Mouse (Mus musculus) left cerebral cortex, postnatal 25 days (tissue): Measurements from ENCODE around the gene Spef1. TPM values are rescaled to one million over a fixed set of nuclear protein-coding genes. Genes with fewer than 3 reads are reported as not detected.

Source experiments
- DNase-seq, 2 experiments: peaks; one replicate each; pipeline ENCODE4 v3.0.0; 2022; ENCODE audit warnings: low spot score in 2 of 2, mixed read lengths in 1 of 2
- intact Hi-C: fragments of 180-260 bp; cut with DNase I; formaldehyde crosslinking; loops from one replicate; pipeline ENCODE4 v1.15.1; 2025
- total RNA-seq, 2 experiments: library from RNA; stranded (reverse); gene quantifications; 2 replicates each; pipeline ENCODE4 v1.2.3; 2021

The Spef1 gene
- total RNA-seq, 2 experiments from 2014 or later = 9.9 to 12.8 TPM

DNA sequence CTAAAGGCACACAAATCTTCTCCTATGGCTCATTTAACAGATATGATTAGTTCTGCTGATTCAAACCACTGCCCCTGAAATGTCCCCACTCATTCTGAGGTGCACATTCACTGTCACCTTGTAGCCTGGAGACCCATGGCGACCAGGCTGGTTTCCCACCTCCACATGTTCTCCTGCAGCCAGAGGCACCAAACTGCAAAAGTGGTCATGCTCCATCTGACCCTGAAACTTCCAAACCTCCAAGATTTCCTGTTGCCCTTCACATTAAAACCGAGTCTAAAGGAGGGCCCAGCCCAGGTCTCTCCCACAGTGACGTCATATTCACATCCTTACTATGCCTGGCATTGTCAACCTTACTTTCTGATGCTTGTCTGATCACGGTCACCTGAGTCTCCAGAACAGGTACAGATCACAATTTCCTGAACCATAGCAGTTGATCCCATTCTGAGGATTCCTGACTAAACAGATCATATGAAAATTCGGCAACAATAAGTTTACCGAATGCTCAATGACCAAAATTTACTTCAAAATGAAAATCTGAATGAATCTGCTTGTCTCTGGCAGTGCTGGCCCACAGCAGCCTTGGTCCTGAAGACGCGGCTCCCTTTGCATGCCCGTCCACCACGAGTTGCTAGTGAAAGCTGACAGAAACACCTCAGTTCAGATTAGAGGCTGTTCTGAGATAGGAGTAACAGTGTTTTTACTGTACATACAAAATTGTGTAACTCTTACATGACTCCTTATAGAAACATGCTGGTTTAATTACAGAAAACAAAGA lies 54.8 kb downstream of the Spef1 start:
- no peak for DNase-seq
- intact Hi-C loops = no loop called here

DNA sequence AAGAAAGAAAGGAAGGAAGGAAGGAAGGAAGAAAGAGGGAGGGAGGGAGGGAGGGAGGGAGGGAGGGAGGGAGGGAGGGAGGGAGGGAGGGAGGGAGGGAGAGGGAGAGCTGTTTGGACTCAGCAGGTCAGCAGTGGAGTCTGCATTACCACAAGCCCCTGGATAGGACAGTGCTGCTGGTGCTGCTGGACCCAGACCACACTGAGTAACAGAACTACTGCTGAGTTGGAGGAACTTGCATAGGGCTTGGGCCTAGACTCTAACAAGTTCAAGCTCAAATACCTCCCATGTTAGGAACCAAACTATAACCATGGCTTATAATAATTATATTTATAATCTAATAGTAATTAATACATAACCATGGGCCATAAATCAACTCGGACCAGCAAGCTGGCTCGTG lies 56.2 kb downstream of the Spef1 start:
- no peak for DNase-seq
- intact Hi-C loops = no loop called here

DNA sequence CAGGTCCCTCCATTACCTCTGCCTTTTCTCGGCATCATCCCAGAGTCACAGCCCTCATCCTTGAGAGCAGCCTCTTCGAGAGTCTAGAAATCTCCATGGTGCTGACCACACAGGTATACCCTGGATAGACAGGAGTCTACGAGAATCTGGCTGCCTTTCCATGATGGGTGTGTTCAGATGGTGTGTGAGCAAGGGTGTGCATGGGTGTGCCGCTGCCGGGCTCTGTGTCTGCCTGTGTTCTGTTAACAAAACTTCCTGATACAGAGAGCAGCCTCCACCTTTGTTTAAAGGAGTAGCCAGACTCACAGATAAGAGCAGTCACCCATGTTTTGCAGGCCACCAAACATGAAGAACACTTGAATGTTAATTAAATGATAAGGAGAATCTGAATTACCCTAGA lies 57.2 kb downstream of the Spef1 start:
- no peak for DNase-seq
- intact Hi-C loops = no loop called here

GRCm38 (mm10) chr2:131128636-131129157 lies 58.4 kb downstream of the Spef1 start:
- intact Hi-C loops = no loop called here
- DNase-seq = no peak

DNA sequence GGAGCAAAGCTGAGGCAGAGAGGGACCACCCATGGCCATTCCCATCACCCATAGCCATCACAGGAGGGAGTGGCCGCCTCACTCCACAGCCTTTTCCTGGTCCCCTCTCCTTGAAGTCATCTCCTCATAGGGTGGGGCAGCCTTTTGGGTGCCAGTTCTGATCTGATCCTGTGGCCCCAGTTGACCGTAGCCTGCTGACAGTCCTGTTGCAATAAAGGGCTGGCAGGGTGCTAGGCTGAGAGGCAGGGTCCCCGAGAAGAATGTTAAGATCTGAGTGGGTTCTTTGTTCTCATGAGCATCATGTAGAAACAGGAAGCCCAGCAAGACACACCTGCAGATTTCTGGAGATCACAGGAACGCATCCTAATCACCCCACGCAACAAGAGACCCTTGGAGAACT lies 58.9 kb downstream of the Spef1 start:
- no peak for DNase-seq
- intact Hi-C loops = no loop called here

DNA sequence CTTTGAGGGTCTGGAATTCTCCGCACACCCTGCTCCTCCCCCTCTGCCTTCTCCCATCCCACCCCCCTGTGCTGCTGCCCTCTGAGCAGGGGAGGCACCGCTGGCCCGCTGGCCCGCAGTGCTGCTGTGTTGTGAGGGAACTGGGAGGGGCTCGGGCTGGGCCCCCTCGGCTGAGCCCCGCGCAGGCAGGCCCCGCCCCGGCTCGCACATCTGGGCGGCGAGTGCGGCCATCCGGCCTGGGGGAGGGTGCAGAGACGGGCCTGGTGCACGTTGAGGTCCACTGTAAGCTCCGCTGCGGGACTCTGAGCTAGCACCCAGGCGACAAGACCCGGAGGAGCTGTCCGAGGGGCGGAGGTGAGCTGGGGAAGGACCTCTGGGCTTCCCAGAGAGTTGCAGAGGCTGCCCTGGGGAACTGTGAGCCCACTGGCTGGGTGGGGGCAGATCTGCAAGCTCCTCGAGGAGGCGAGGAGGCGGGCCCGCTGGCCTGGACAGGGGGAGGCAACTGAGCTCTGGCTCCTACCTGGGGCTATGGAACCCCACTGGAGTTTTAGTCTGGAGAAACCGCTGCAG lies 59.8 kb downstream of the Spef1 start, which contains the start of gene Hspa12b:
Gene Hspa12b, plus strand, starts transcription at position 120 of the 570 bp plus-strand sequence.
- intact Hi-C loops = no loop called here
- no peak for DNase-seq

DNA sequence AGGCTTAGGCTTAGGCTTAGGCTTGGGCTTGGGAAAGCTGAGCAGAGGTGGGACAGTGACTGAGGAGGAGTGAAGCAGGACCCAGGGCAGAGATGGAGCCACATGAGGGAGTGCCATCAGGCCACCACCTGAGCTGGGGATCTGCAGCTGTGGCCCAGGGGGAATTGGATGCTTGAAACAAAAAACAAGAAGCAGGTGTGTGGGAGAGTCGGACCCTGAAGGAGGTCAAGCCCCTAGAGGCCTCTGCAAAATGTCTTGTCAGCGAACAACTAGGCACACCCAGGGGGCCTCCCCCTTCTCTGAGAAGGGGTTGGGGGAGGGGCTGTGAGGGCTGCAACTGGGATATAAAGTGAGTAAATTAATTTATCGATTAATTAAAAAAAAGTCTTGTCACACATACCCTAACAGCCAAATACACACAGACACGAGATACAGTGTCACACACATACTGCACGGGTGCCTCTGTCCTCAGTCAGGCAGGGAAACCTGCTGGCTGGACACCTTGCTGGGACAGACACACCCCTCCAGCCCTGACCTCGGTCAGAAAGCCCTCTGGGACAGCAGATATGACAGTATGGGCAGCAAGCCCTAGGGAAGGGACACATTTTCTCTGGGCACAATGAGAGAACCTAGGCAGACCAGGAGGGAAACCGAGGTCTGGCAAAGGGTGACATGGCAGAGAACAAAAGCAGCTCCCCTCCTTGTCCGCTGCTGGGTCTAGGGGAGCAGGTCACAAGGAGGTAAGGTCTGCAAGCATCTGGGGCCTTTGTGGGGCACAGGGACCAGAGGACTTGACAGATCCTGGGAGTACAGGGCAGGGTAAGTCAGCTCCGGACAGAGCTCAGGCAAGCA lies 60.9 kb downstream of the Spef1 start:
- no peak for DNase-seq
- intact Hi-C loops = no loop called here

DNA sequence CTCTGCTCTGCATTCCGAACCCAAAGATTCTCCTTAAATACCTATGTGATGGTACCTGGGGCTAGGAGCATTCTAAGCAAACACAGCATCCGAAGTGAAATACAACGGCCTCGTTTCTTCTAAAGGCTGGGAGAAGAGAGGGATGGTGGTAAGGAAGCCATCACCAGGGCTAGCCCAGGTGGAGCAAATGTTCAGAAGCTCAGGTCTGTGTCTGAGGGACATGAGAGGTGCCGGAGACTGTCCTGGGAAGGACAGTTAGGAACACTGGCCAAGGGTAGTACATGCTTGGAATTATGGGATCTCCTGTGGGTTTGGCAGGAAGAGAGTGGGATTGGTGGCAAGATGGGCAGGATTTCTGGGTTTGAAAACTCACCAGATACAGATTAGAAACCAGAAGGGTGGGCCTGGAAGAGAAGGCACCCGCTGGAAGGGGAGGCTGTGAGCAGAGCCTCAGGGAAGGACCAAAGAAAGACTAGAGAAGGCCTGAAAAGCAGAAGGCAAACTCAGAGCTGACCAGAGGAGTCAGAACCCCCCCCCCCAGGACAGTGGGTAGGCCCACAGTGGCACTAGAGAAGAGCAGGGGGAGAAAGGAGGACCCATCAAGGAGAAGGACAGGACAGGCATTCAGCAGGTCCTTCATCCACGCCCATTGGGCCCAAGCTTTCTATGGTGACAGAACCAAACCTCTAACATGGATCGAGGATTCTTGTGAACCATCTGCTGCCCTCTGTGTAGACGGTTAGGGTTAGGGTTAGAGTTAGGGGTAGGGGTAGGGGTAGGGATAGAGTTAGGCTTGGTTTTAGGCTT lies 61.7 kb downstream of the Spef1 start:
- DNase-seq = no peak
- intact Hi-C loops = no loop called here

DNA sequence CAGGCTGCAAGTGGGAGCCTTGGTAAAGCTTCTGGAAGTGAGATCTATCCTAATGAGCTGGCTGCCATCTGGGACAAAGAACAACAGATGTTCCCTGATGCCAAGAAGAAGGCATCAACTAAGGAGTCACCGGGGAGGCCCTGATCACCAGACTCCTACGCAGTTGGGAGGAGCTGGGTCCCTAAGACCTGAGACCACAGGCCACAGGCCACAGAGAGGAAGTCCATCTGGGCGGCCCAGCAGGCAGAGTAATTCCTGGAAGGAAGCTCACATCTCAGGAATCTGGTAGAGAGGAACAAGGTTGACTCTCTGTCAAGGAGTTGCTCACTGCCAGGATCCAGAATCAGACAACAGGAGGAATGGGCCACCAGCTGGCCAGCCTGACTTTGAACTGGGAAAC lies 62.9 kb downstream of the Spef1 start:
- intact Hi-C loops = no loop called here
- no peak for DNase-seq

Other genes with a start within 250 kb of the Spef1 start
- 10 to 100 TPM; 58.3 to 63.0 TPM for gene Gfra4, start 144.2 kb downstream of the Spef1 start, total RNA-seq
- gene Adam33, start 123.5 kb downstream of the Spef1 start, total RNA-seq = 1 to 10 TPM; 4.1 to 6.9 TPM
- under 1 TPM; 0.23 to 0.28 TPM for gene Siglec1, start 100.5 kb downstream of the Spef1 start, total RNA-seq
- 1 to 10 TPM; 8.9 TPM for gene Hspa12b, start 60.0 kb downstream of the Spef1 start, total RNA-seq
- not detected for gene Gm11037, start 53.8 kb downstream of the Spef1 start, total RNA-seq
- 10 to 100 TPM; 71.7 to 75.8 TPM for gene 1700037H04Rik, start 27.2 kb downstream of the Spef1 start, total RNA-seq
- 10 to 100 TPM; 77.3 to 78.8 TPM for gene Cenpb, start 7.2 kb downstream of the Spef1 start, total RNA-seq
- 10 to 100 TPM; 13.3 to 16.2 TPM for gene Cdc25b, start 333 bp downstream of the Spef1 start, total RNA-seq
- gene Ap5s1, start 19.8 kb upstream of the Spef1 start, total RNA-seq = 10 to 100 TPM; 25.1 to 25.4 TPM
- 1 to 10 TPM; 5.3 to 5.8 TPM for gene Mavs, start 46.8 kb upstream of the Spef1 start, total RNA-seq
- 10 to 100 TPM; 64.4 to 70.3 TPM for gene Pank2, start 75.2 kb upstream of the Spef1 start, total RNA-seq
- 10 to 100 TPM; 38.2 to 40.0 TPM for gene Rnf24, start 165.6 kb upstream of the Spef1 start, total RNA-seq